Mouse (Mus musculus) urinary bladder, postnatal 4 days (tissue): ENCODE data around the gene Cdk14.
"Not testable (repeated sequence)": the region's sequence is repeated elsewhere in the genome, so short reads cannot be mapped to it uniquely, and the experiment has no call there.

ENCODE experiments used
- DNase-seq, 2 experiments: peaks; one replicate each; pipeline ENCODE4 v3.0.0; 2021 to 2022; ENCODE audit warnings: low spot score in 2 of 2

Cdk14 gene

DNA sequence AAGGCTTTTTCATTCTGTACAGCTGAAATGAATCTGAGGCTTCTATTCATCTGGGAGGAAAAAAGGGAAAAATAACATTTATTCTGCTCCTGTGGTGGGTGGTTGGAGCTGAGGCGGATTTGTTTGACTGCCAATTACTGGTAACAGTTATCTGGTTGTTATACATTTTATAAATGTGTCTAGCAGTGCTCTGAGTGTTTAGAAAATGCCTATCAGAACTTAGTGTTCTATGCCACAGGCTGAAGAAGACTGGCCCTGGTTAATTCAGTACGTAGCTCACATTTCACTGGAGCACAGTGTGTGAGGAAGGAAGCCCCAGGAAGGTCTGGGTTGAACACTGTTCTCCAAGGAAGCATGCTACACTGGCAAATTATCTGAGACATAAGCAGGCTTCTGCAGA, 429.1 kb downstream of the Cdk14 start:
- no peak for DNase-seq

DNA sequence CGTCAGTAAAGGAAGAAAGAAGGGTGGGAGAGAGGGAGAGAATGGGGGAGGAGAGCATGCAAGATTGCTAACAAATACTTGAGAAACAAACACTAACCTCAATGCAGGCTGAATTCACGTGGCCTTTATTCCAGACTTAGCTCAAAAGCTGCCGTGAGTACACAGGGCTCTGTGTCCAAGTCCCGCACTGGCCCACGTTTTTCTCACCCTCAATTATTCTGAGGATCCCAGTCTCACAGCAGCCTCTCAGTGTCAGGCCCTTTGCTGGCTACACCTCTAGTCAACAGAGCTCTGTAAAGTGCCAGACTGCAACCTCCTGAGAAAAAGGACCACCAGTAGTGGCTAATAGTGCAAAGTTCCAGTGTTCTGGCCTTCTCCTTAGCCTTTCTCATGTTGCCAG, 429.9 kb downstream of the Cdk14 start:
- no peak for DNase-seq

DNA sequence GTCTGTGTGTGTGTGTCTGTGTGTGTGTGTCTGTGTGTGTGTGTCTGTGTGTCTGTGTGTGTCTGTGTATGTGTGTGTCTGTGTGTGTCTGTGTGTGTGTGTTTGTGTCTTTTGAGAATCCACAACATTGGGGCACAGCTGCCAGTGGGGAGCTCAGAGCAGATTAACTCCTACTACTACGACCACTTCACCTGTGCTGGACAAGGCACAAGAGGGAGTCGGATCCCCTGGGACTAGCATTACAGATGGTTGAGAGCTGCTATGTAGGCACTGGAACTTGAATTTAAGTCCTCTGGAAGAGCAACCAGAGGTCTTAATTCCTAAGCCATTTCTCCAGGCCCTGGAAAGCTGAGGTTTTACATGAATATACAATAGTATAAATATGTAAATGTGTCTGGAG, 433.9 kb downstream of the Cdk14 start:
- DNase-seq = no peak

DNA sequence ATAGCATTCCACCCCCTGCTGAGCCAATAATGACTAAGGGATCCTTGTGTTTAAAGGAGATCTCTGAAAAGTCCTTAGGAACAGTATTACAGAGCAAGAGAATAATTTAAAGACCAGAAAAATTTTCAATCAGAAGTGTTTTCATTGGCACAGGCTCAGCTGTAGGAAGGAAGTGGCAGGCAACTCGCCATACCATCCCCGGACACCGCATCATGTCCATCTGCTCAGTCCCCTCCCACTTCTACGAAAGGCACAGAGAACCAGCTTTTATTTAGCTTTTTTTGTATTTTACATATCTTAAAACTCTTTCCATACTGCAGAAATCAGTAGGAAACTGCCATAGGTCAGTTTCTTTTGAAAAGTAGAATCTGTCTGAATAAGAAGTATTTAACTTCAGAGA, 440.6 kb downstream of the Cdk14 start:
- DNase-seq = no peak

DNA sequence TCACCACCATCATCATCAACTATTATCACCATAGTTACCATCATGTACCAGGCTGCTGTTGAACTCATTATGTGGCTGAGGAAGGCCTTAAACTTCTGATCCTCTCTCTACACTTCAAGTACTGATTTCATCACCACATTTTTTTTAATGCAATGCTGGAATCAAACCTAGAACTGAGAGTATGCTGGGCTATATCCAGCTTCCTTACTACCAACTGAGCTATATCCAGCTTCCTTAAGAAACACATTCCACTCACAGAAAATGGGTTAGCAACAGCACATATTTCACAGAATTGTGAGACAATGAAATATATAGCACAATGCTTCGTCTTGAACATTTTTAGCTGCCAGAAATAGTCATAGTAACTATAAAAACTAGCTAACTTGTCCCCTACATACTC, 446.7 kb downstream of the Cdk14 start:
- no peak for DNase-seq

DNA sequence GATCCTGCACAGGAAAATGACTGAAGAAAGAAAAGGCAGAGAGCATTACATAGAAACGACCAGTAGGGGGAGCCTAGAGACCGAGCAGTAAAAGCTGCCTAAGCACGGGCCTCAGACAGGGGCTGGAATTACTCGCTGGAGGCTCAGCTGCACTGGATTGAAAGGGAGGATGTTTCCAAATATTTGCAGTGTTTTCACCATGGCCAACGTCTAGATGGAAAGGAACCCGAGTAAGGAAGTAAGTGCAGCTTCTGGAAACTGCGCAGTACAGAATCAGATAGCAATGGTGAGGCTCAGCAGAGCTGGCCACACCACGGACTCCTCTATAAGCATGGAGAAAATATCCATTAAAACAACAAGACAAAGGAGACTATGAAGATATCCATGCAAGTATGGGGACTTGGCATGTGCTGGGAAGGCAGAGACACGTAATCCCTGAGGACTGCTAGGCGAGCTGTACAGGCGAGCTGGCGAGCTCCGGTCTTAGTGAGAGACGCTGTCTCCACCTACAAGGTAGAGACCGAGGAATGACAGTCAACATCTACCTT, 458.0 kb downstream of the Cdk14 start:
- DNase-seq = peak; percentile 44 to 60

DNA sequence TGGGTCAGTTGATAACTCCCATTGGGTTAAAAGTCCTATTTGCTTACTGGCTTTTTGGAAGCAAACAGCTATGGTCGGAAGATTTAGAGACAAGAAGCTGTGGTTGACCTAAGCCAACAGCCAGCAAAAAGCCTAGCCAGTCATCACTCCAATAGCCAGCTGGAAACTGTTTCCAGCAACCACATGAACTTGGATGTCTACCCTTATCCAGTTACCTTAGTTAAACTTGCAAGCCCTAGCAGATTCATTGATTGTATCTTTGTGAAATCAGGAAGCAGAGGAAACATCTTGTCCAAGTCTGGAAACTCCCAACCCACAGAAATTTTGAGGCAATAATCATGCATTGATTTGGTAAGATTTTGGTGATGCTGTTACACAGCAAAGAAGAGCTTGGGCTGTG, 458.5 kb downstream of the Cdk14 start:
- DNase-seq = no peak

DNA sequence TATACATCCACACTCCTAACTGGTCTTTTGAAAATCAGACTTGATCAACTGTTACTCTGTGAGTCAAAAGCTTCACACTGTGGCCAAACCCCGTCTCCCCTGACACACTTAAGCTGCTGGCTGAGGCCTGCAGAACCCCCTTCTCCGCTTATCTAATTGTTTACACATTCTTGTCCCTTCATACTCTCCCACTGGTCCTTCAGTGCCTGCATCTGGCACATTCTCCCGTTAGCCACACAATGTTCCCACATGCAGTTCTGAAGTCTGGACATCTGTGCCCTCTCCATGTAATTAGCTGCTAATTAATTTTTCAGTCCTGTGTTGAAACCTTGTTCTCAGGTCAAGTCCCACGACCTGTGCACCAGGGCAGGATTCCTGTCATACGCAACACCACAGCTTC, 460.7 kb downstream of the Cdk14 start:
- no peak for DNase-seq

DNA sequence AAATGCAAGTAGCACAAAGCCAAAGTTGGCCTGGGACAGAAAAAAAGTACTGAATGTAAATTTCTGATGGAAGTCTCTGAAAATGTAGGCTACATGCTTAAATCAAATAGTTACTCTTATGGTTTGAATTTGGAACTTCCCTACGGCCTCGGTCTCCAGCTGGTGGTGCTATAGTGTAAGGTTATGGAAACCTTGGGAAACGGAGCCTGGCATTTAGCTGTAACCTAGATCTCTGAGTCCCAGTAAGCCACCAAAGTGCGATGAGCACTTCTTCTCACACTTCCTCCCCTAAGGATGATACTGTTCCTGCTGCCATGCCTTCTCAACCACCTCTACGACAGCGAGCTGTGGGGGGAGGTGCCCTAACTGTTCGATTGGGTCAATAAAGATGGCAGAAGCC, 464.1 kb downstream of the Cdk14 start:
- DNase-seq = no peak

DNA sequence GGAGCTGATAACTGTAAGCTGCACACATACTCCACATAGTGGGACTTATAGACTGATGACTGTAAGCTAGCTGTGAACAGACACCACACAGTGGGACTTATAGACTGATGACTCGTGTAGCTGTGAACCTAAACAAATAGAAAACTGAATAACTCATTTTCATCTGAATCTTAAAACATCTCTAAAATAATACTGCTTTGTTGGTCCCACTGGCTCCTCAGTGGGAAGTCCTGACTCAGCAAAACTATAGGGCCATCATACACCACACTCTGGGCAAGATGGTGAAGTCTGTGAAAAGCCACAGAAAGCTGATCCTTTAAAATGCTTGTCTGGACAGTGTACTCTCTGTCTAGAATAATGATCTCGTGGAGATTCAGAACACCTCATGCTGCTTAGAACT, 464.7 kb downstream of the Cdk14 start:
- no peak for DNase-seq

DNA sequence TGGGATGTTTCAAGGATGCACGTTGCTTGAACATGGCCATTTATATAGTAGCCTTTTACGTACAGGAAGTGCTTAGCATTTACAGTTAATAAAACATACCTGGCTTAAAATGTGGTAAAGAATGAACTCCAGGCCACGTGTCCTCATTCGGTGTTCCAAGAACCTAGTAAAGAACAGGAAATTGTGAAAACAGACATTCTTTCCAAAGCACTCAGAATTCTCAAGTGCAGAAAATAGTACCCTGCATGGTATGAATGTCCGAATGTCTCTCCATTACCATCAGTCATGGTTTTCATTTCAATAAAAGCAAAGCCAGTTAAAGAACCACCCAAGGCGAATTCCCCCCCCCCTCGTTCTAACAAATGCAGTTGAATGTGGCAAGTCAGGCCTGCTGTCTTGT, 470.7 kb downstream of the Cdk14 start:
- DNase-seq = no peak

DNA sequence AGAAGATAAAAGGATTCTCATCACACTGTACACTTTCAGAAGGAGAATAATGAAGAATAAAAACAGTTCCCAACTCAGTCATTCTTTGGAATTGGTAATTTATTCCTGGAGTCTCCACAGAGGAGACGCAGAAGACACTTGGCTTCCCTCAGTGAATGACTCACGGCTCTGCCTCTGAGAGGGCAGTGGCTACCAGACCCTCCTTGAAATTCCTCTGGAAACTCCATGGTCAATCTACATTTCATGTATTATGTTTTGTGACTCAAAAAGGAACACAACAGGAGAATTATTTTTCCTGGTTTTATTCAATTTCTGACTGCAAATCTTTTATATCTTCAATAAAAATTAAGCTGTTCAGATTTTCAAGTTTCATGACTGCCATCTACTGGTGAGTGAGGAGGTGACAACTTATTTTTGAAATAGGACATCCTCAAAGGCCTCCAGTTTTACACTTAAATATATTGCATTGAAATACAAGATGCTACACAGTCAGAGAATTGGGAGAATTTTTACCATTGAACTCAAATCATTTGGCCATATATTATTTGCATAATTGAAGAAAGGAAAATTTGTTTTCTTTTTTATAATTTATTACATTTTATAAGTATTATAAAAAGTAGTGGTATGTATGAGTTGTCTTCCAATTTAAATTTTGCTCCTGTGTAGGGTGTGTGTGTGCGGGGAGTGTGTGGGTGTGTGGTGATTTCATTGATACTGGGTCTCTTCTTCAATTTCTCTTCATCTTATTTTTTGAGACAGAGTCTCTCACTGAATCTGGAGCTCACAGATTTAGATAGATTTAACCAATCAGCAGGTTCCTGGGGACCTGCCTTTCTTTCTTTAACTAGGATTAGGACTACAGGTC, 471.8 kb downstream of the Cdk14 start:
- no peak for DNase-seq

DNA sequence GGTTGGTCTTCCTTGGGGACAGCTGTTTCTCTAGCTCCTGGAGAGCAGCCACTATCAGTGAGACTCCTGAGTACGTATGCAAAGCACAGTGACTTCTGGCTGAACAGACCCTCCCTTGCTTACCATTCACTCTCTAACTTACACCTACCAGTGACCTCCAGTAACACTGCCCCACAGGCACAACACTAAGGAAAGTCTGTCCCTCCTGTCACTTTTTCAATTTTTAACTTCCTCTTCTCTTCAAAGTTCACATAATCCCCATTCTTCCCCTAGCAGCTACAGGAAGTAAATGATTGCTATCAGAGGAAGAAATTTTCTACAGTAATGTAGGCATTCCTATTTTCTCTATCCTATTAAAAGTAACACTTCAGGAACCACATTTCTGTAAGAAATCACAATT, 485.0 kb downstream of the Cdk14 start:
- no peak for DNase-seq

DNA sequence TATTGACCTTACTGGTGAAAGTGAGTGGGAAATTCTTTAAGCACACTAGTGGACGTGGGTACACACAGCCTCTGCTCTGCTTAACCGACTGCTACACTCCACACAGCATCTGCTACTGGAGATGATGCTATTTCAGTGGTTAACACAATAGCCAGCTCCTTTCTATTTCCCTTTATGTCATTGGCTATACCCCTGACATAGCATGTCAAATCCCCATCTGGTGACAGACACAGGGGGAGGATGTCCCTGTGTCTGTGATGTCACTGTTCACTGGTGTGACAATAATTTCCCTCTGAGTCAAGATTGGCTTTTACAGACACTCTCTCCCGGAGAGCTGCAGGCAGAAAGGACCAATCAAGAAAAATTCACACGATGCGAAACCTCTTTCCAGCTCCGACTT, 485.6 kb downstream of the Cdk14 start:
- no peak for DNase-seq

DNA sequence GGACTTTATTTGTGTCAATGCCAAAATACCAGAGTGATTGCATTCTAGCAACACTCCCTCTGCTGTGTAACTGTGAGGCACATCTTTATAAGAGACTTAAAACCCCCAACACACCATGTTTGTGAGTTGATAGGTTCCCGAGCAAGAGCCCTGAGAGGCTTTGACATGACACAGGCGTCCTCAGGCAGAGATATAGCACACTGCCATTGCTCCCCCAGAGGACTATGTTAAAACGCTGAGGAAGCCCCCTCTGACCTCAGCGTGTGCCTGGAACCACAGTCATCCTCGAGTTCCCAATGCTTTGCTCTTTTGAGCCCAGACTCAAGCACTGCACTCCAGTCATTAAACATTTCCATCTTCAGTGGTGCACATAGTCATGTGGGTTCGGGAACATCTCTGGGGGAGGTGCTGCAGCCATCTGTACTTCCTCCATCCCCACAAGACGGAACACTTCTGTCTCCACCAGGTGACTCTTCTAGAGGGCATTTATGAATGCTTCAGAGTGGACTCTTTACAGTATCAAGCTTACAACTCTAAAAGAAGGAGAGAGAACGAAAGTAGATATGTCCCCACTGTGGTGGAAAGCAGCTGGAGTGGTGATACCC, 488.5 kb downstream of the Cdk14 start:
- DNase-seq = no peak

DNA sequence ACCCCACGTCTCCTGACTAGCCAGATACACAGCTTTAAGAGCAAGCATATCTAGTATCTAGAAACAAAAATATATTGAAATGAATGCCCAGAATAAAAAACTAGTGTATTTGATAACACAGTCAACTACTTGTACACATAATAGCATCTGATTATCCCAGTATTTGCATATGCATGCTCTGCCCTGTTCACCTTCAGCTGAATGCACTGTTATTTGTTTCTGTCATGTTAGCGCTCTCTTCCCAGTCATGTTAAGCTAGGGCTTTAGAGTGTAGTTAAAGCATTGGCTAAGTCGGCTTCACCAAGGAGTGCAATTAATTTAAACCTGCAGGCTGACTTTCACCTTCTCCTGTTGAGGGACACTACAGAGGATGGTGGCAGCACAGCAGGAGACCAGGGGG, 490.5 kb downstream of the Cdk14 start:
- DNase-seq = no peak

DNA sequence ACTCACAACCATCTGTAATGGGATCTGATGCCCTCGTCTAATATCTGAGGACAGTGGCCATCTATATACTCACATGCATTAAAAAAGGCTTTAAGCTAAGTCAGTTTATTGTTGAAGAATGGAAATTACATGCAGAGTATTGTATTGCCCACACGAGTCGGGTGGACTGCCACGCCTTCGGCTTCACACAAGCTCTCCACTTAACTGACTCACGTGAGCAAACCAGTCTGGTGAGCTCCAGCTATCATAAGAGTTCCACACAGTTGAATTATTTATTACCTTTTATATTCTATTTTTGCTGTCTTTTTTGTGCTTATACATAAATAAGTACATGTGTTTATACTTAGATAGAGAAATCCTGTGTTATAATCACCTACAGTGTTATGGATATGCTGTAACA, 495.2 kb downstream of the Cdk14 start:
- no peak for DNase-seq

DNA sequence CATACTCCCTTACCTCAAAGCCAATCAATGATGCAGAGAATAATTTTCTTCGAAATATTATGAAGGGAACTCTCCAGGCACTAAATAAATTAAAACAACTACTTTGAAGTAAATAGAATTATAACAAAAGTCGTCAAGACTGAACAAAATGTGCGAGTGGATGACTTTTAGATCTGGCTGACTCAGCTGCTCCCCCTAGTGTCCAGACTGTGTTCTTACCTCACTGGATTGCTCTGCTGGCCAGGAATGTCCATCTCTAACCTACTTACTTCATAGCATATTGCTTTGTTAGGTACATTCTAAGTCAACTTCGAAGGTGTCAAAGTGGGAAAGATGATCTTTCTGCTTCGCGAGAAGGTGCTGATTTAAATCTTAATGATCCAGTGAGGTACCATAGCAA, 501.7 kb downstream of the Cdk14 start:
- DNase-seq = peak in 1 of 2 experiments; percentile 43

DNA sequence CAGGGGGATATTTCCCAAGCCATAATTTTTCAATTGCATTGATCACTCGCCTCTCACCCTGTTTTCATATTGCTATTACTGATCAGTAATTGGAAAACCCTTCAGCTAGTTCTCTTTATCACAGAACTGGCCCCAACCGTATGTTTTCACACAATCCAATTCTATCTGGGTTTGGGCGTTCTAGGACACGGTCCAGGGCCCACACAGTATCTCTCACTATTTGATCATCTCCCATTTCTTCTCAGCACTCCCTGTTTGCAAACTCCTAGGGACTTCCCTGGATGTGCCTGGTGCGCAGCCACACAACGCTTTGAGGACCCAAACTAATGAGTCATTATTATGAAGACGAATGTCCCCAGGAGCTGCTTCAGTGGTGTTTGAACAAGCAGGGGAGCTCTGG, 502.4 kb downstream of the Cdk14 start:
- no peak for DNase-seq

DNA sequence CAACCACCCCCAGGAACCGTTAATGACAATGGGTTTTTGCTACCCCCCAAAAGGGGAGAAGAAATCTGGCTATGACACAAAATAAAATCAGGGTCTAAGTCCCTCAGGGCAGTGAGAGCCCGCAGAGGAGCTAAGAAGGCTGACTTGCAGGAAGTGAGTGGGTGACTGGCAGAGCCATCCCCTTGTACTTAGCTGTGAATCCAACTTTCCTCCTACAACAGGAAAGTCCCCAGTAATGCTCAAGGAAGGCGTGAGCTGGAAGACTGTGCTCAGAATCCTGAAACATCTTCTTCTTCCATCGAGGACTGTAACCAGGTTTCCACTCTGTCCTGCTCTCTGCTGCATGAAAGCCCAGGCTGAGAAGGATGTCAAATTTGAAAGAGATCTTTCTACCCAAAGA, 502.8 kb downstream of the Cdk14 start:
- DNase-seq = no peak

DNA sequence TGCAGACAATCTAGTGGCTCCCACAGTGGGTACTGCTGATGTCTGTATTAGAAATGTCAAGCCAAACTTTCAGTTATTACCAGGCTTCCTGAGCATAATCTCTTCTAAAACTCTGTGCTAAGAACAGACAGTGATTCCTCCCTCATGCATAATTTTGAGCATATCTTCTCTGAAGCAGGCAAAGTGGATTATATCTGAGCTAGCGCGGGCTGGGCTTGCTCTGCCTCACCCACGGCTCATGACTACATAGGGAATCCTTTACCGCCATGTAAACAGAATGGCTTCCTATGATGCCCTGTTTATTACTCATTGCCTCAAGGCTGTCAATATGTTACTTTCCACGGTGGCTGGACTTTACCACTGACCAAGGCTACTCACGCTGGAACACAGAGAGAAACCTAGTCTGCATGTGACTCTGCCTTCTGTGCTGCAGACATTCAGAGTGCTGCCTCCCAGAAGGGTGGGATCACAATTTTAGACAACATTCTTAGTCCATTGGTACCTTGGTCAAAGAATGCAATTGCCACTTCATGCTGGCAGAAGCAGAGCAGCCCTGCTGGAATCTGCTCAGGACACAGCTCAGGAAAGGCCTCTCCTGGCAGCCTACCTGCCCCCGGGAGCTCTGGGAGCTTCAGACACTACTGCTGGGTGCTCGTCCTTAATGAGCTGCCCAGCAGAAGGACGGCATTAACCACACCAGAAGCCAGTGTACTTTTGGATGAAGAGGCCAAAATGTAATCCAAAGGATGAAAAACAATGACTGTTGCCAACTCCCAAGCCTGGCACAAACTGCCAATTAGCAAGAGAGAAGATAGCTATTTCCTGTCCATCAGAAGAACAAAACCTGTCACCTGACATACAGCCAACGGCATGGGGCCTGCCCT, 503.5 kb downstream of the Cdk14 start:
- no peak for DNase-seq

DNA sequence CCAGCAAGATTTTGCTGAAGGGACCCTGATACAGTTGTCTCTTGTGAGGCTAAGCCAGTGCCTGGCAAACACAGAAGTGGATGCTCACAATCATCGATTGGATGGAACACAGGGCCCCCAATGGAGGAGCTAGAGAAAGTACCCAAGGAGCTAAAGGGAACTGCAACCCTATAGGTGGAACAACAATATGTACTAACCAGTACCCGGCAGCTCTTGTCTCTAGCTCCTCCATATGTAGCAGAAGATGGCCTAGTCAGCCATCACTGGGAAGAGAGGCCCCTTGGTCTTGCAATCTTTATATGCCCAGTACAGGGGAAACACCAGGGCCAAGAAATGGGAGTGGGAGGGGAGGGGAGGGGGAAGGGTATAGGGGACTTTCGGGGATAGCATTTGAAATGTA, 515.2 kb downstream of the Cdk14 start:
- not testable (repeated sequence) for DNase-seq
